Comparison of ENCODE assay signal across 10 mouse cellular contexts in the genomic region with DNA sequence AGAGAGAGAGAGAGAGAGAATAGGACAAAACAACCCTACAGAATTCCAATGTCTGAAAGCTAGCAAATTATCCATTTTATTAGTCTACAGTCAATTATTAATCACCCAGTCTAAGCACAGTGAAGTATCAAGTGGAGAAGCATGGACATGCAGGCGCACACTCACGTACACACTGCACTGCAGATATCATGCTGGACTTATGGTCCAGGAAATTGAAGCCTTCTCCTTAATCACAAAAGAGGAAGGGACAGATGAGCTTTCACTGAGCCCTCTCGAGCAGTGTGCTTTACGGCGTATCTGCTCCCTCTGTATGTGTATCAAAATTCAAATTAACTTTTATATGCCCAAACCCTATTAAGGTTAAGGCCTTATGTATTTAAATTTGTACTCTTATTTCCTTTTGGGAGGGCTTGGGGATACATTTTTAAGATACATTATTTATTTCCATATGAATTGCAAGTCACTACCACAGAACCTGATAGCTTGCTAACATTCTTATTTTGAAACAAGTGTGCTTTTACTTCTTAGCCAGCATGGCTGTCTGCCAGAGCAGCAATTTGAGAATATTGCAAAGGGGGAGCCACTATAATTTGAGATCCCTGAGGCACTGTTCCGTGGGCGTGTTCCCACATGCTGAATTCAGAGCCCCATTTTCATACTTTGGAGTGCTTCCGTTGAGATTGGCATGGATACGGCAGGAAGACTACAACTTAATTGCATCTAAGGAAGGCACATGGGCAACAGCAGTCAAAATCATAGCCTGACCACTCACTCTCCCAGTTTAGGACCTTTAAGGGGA.
DNase-seq lines count a peak whose midpoint lies in the region; ATAC-seq lines count a peak whose summit lies in the region.
"Had no signal": no experiment of that assay in that cellular context is flagged by ENCODE, and none has a peak within 500 bp of the region (broad histone marks: within the 10 kb centered on the region; RNA-seq: fewer than 3 reads in every experiment).

No protein-coding gene starts in this region.

- DNase-seq in 3T3-L1 (ENCODE audit: low read depth, low spot score), result peak; percentile 53
- peak; percentile 3 for DNase-seq in kidney, adult 9 months
- peak; percentile 23 to 70 for DNase-seq in left cerebral cortex, adult 9 months (ENCODE audit: low spot score in 2 of 2)
- DNase-seq in adrenal gland, postnatal 25 days, result no peak
- DNase-seq in adrenal gland, postnatal 4 days (ENCODE audit: low spot score in 2 of 2), result no peak
- DNase-seq in cerebellum, adult 8-10 months, result no peak
- DNase-seq in urinary bladder, postnatal 4 days (ENCODE audit: low spot score in 2 of 2), result no peak
- DNase-seq: heart, postnatal 36 days; liver, postnatal 0 days had no signal

- peak; percentile 53 for ATAC-seq in common myeloid progenitor, adult 5-6 weeks (replicated peaks; ENCODE audit: low read depth, poor library complexity, severe bottlenecking)
- ATAC-seq: liver, postnatal 0 days had no signal

Comparison
In these comparisons a context has a peak if more than half of its experiments do, and no peak if none do; other contexts are left out.
1. DNase-seq: peak in 3T3-L1 (single experiment), kidney, adult 9 months (single experiment) and left cerebral cortex, adult 9 months (2 of 2); none in adrenal gland, postnatal 25 days (single experiment), adrenal gland, postnatal 4 days (0 of 2), cerebellum, adult 8-10 months (single experiment) and urinary bladder, postnatal 4 days (0 of 2).